Mouse (Mus musculus): ENCODE measurements around the gene C8g. TPM values are rescaled to one million over a fixed set of nuclear protein-coding genes. Genes with fewer than 3 reads are reported as not detected.

The C8g gene
- polyA plus RNA-seq (2012), result not detected in 2 replicates

GRCm38 (mm10) chr2:25501593-25502486, at the start of gene C8g:
Gene C8g, minus strand, starts transcription at chr2:25501719.
- peaks cover 67% of the 10 kb centered on the region for H3K4me1 ChIP-seq (ENCODE audit: control insufficient read depth)
- no peak for TF ChIP-seq GATA1 (IDR thresholded peaks at IDR 0.05; ENCODE audit: low read length)
- no peak for TF ChIP-seq TAL1 (IDR thresholded peaks at IDR 0.05; ENCODE audit: low read length)
- H3K9me3 ChIP-seq (ENCODE audit: control insufficient read depth, low read length), result no peaks in the 10 kb centered on the region
- H3K27me3 ChIP-seq (ENCODE audit: control insufficient read depth), result no peaks in the 10 kb centered on the region
- H3K36me3 ChIP-seq (ENCODE audit: control insufficient read depth), result peaks cover 49% of the 10 kb centered on the region
- H3K4me3 ChIP-seq (replicated peaks), result peak within 1 kb of the TSS; percentile 72

- Histone ChIP-seq H3K36me3 (ENCODE audit: control insufficient read depth) (no peaks in the 10 kb centered on the region), H3K9me3 (ENCODE audit: control insufficient read depth, low read length) (no peaks in the 10 kb centered on the region), H3K4me1 (ENCODE audit: control insufficient read depth) (peaks cover 13% of the 10 kb centered on the region), H3K4me3 (replicated peaks) (no peak overlapping the region), H3K27me3 (ENCODE audit: control insufficient read depth) (no peaks in the 10 kb centered on the region; the same call in 1 of the 2 replicates)
- TF ChIP-seq GATA1 (IDR thresholded peaks at IDR 0.05; ENCODE audit: low read length) (no peak), TAL1 (IDR thresholded peaks at IDR 0.05; ENCODE audit: low read length) (no peak)
Measured at GRCm38 (mm10) chr2:25551186-25551585, 49.7 kb upstream of the C8g start.

- H3K27me3 ChIP-seq (ENCODE audit: control insufficient read depth), result no peaks in the 10 kb centered on the region; the same call in 1 of the 2 replicates
- peaks cover 11% of the 10 kb centered on the region for H3K36me3 ChIP-seq (ENCODE audit: control insufficient read depth)
- H3K4me1 ChIP-seq (ENCODE audit: control insufficient read depth), result peaks cover 29% of the 10 kb centered on the region
- H3K9me3 ChIP-seq (ENCODE audit: control insufficient read depth, low read length), result no peaks in the 10 kb centered on the region
- TF ChIP-seq GATA1 (IDR thresholded peaks at IDR 0.05; ENCODE audit: low read length), result no peak
- TF ChIP-seq TAL1 (IDR thresholded peaks at IDR 0.05; ENCODE audit: low read length), result no peak
- H3K4me3 ChIP-seq (replicated peaks), result no peak overlapping the region
Measured at GRCm38 (mm10) chr2:25549021-25549991, 47.8 kb upstream of the C8g start.

GRCm38 (mm10) chr2:25546811-25547491, 45.4 kb upstream of the C8g start, which contains the start of gene Traf2:
Gene Traf2, minus strand, starts transcription at chr2:25546940.
- no peaks in the 10 kb centered on the region for H3K9me3 ChIP-seq (ENCODE audit: control insufficient read depth, low read length)
- peaks cover 20% of the 10 kb centered on the region for H3K36me3 ChIP-seq (ENCODE audit: control insufficient read depth)
- peaks cover 38% of the 10 kb centered on the region for H3K4me1 ChIP-seq (ENCODE audit: control insufficient read depth)
- H3K27me3 ChIP-seq (ENCODE audit: control insufficient read depth), result no peaks in the 10 kb centered on the region; the same call in 1 of the 2 replicates
- peak within 1 kb of the TSS; percentile 81 for H3K4me3 ChIP-seq (replicated peaks)
- TF ChIP-seq TAL1 (IDR thresholded peaks at IDR 0.05; ENCODE audit: low read length) (no peak), GATA1 (IDR thresholded peaks at IDR 0.05; ENCODE audit: low read length) (no peak)

- H3K9me3 ChIP-seq (ENCODE audit: control insufficient read depth, low read length), result no peaks in the 10 kb centered on the region
- TF ChIP-seq TAL1 (IDR thresholded peaks at IDR 0.05; ENCODE audit: low read length) (no peak), GATA1 (IDR thresholded peaks at IDR 0.05; ENCODE audit: low read length) (no peak)
- H3K27me3 ChIP-seq (ENCODE audit: control insufficient read depth), result no peaks in the 10 kb centered on the region; the same call in 1 of the 2 replicates
- peaks cover 23% of the 10 kb centered on the region for H3K36me3 ChIP-seq (ENCODE audit: control insufficient read depth)
- H3K4me1 ChIP-seq (ENCODE audit: control insufficient read depth), result peaks cover 41% of the 10 kb centered on the region
- peak overlapping the region; percentile 81 for H3K4me3 ChIP-seq (replicated peaks)
Measured at GRCm38 (mm10) chr2:25545996-25546810, 44.7 kb upstream of the C8g start.

- Histone ChIP-seq H3K27me3 (ENCODE audit: control insufficient read depth) (no peaks in the 10 kb centered on the region), H3K4me1 (ENCODE audit: control insufficient read depth) (peaks cover 37% of the 10 kb centered on the region), H3K9me3 (ENCODE audit: control insufficient read depth, low read length) (no peaks in the 10 kb centered on the region), H3K4me3 (replicated peaks) (no peak overlapping the region), H3K36me3 (ENCODE audit: control insufficient read depth) (peaks cover 62% of the 10 kb centered on the region)
- TF ChIP-seq TAL1 (IDR thresholded peaks at IDR 0.05; ENCODE audit: low read length), result no peak
- TF ChIP-seq GATA1 (IDR thresholded peaks at IDR 0.05; ENCODE audit: low read length), result no peak
Measured at GRCm38 (mm10) chr2:25541644-25542367, 40.3 kb upstream of the C8g start.

GRCm38 (mm10) chr2:25540541-25540948, 39.0 kb upstream of the C8g start:
- TF ChIP-seq TAL1 (IDR thresholded peaks at IDR 0.05; ENCODE audit: low read length), result no peak
- TF ChIP-seq GATA1 (IDR thresholded peaks at IDR 0.05; ENCODE audit: low read length), result no peak

More at GRCm38 (mm10) chr2:25540541-25540948, 39.0 kb upstream of the C8g start:
- H3K9me3 ChIP-seq (ENCODE audit: control insufficient read depth, low read length), result no peaks in the 10 kb centered on the region
- peaks cover 28% of the 10 kb centered on the region for H3K4me1 ChIP-seq (ENCODE audit: control insufficient read depth)
- peaks cover 75% of the 10 kb centered on the region for H3K36me3 ChIP-seq (ENCODE audit: control insufficient read depth)
- H3K27me3 ChIP-seq (ENCODE audit: control insufficient read depth), result no peaks in the 10 kb centered on the region
- H3K4me3 ChIP-seq (replicated peaks), result no peak overlapping the region

All from erythroblast, embryonic 14.5 days (primary cell).